Mouse (Mus musculus) heart, embryonic 12.5 days (tissue): ENCODE results near the gene Dysf. TPM values are rescaled to one million over a fixed set of nuclear protein-coding genes. Genes with fewer than 3 reads are reported as not detected.
A peak's percentile ranks its signal among the peaks of the same experiment; 100 is the strongest.

Experiments used
- ATAC-seq: fragments of 200-750 bp; cut with Nextera tagmentation; 2 replicates; pipeline ENCODE4 v1.8.0; 2017; ENCODE audit warnings: moderate TSS enrichment, moderate library complexity; ENCODE audit not compliant: insufficient number of reproducible peaks, low FRiP score
- H3K27ac ChIP-seq: fragments of 300-500 bp; sonication (generic); 2 replicates; pipeline ENCODE4 v1.5.1; 2016; ENCODE audit warnings: mild to moderate bottlenecking, moderate library complexity; ENCODE audit not compliant: poor library complexity, severe bottlenecking
- H3K27me3 ChIP-seq: fragments of 300-500 bp; sonication (generic); replicated peaks from 2 replicates; pipeline ENCODE4 v1.6.1; 2016; ENCODE audit warnings: mild to moderate bottlenecking, moderate library complexity
- H3K36me3 ChIP-seq: fragments of 300-500 bp; sonication (generic); 2 replicates; pipeline ENCODE4 v1.6.1; 2016; ENCODE audit warnings: mild to moderate bottlenecking, moderate library complexity
- H3K4me1 ChIP-seq: fragments of 300-500 bp; sonication (generic); replicated peaks from 2 replicates; pipeline ENCODE4 v1.6.1; 2016; ENCODE audit warnings: mild to moderate bottlenecking
- H3K4me2 ChIP-seq: fragments of 300-500 bp; sonication (generic); 2 replicates; pipeline ENCODE4 v1.6.1; 2016; ENCODE audit warnings: mild to moderate bottlenecking, moderate library complexity
- H3K4me3 ChIP-seq: fragments of 300-500 bp; sonication (generic); 2 replicates; pipeline ENCODE4 v1.5.1; 2016; ENCODE audit warnings: mild to moderate bottlenecking
- H3K9ac ChIP-seq: fragments of 300-500 bp; sonication (generic); 2 replicates; pipeline ENCODE4 v1.6.1; 2016; ENCODE audit warnings: mild to moderate bottlenecking, moderate library complexity
- H3K9me3 ChIP-seq: fragments of 300-500 bp; sonication (generic); replicated peaks from 2 replicates; pipeline ENCODE4 v1.6.1; 2016; ENCODE audit warnings: mild to moderate bottlenecking, moderate library complexity
- WGBS: fragments of 180-500 bp; shearing (Covaris S2); methylation state at CpG from one replicate; pipeline ENCODE4 v1.1.7; 2016; 5-methylcytosine and 5-hydroxymethylcytosine counted together
- polyA plus RNA-seq: library from polyadenylated mRNA; unstranded; fragments of >200 nt; fragmentation: Nextera tagmentation; extraction: Ambion mirVana; gene quantifications from 2 replicates; pipeline ENCODE4 v1.2.1, GENCODE M21; 2016

Dysf gene
- polyA plus RNA-seq, 1 experiment from 2014 or later: 17.6 TPM

DNA sequence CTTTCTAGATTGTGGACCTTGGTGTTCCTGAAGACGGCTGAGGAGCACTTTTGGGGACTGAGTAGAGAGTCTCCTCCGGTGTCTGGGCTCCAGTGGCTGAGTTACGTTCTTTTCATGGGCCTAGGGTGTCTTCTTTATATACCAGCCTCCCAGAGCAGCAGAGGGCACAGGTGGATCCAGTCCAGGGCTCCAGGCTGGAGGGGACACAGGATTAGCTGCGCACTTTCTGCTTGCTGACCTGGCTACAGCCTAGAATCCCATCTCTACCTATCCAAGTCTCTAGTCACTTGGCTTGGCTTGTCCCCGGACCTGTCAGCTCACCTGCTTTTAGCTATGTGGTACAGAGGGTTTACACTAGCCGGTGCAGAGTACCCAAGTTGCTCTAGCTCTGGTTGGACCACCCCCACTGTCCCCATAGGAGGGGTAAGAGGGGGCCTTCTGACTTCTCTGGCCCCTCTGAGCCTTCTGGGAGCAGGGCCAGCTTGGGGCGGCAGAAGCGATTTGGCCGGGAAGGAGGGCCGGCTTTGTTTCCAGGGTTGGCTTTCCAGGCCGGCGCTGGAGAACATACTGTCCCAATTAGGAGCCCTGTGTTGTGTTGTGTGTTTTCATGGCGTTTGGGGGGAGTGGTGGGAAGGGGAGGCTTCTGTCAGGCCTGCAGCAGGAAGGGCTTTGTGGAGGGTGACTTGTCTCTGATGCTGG is 201.5 kb downstream of the Dysf start:
- no peak for ATAC-seq
- no peak overlapping the region for H3K4me3 ChIP-seq
- no peaks in the 10 kb centered on the region; the same call in 1 of the 2 replicates for H3K9me3 ChIP-seq
- no peak overlapping the region for H3K9ac ChIP-seq
- H3K4me2 ChIP-seq: no peak overlapping the region
- H3K27me3 ChIP-seq: no peaks in the 10 kb centered on the region
- H3K36me3 ChIP-seq: peaks cover 32% of the 10 kb centered on the region
- H3K27ac ChIP-seq: no peak overlapping the region
- H3K4me1 ChIP-seq: peaks cover 7% of the 10 kb centered on the region
- 84% methylated on average over 13 of the region's 13 CpGs for WGBS

DNA sequence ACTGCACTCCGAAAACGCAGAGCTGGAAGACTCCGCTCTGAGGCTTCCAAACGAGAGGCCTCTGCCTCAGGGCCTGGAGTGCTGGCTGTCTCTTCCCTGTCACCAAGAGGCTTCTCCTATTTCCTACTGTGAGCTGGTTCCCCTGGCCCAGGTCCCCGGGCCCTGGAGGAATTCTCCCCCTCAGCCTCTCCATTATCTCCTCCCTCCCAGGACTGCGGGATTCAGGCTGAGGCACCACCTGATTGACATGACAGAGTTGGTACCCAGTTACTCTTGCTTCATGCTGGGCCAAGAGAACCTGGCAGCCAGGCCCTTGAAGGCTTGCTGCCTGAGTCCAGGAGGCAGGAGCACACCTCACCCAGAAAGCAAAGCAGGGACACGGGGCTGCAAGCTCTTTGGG is 203.1 kb downstream of the Dysf start:
- Histone ChIP-seq H3K27me3 (no peaks in the 10 kb centered on the region), H3K27ac (no peak overlapping the region), H3K36me3 (peaks cover 18% of the 10 kb centered on the region), H3K4me1 (peaks cover 7% of the 10 kb centered on the region), H3K4me2 (no peak overlapping the region), H3K9me3 (no peaks in the 10 kb centered on the region; the same call in 1 of the 2 replicates), H3K4me3 (no peak overlapping the region), H3K9ac (no peak overlapping the region)
- WGBS: 53% methylated on average over 7 of the region's 7 CpGs
- ATAC-seq: no peak

DNA sequence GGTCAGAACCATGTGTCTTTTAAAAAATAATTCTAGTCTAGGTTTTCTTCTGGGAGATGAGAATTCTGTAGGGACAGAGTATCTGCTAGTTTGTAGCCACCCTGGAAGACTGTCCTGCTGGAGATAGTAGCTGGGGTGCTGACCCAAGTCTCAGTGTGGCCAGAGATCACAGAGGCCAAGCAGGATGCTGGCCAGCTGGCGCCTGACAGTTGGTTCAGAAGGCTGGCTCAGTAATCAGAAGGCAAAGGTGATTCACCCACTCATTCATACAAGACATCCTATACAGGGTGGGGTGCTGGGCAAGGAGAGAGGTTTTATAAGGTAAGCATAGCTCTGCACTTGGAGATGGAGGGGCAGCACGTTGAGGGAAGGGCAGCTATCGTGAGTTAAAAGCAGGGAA is 204.7 kb downstream of the Dysf start:
- Histone ChIP-seq H3K9ac (no peak overlapping the region), H3K4me1 (peaks cover 7% of the 10 kb centered on the region), H3K4me2 (no peak overlapping the region), H3K4me3 (no peak overlapping the region), H3K27me3 (no peaks in the 10 kb centered on the region), H3K27ac (no peak overlapping the region), H3K36me3 (0 out of 2 replicates have a peak, but pooled peaks cover 3% of the 10 kb centered on the region), H3K9me3 (no peaks in the 10 kb centered on the region)
- no peak for ATAC-seq
- WGBS: 46% methylated on average over 3 of the region's 3 CpGs

DNA sequence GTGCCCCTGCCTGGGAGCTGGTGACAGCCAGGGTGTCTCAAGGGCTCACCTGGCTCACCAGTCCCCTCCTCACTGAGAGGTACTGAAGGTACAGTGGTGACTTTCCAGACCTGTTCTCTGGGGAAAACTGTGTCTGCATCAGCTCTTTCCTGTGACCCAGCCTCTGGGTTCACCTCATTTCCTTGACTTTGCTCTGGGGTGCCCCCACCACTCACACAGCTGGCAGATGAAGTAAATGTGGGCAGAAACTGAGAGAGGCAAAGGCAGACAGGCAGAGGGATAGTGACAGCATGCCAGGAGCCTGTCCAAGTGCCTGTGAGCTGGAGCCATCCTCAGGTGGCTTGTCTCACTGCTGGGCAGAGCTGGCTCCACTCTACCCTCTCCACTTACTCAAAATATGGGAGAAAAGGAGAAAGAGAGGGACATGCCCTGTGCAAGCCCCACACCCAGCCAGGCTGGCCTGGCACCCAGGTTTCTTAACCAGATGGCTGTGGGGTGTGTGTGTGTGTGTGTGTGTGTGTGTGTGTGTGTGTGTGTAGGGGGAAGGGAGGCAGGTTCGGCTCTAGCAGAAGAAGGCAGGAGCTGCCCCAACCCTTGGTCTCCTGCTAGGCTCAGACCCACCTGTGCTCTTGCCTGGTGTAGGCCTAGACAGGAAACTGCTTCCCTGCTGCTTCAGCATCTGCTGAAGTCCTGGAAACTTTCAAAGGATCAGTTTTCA is 209.0 kb downstream of the Dysf start:
- Histone ChIP-seq H3K36me3 (no peaks in the 10 kb centered on the region), H3K27me3 (no peaks in the 10 kb centered on the region), H3K9me3 (no peaks in the 10 kb centered on the region), H3K4me2 (no peak overlapping the region), H3K4me1 (peaks cover 13% of the 10 kb centered on the region), H3K27ac (no peak overlapping the region), H3K9ac (no peak overlapping the region), H3K4me3 (no peak overlapping the region)
- no peak for ATAC-seq
- WGBS: no CpG with 5 or more reads among the region's 1 CpGs

DNA sequence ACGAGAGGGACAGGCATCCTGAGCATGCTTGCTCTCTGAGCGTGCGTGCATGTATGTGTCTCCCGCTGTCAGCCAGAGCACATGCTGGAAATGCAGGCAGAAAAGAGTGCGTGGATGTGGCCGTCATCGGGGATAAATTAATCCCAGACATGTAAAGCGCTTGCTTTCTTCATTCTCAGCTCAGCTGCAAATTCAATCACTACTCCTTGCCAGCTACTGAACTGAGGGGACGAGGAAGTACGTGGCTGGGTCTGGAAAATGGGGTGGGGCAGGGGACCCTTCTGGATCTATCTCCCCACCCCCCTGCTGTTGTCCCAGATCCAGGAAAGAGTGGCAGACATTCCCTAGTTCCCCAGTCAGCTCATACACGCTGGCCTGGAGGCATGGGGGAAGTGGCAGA is 210.7 kb downstream of the Dysf start:
- no peak for ATAC-seq
- H3K9ac ChIP-seq: no peak overlapping the region
- H3K27ac ChIP-seq: 0 out of 2 replicates have a peak overlapping the region, but pooled peaks have one; percentile 4
- H3K4me1 ChIP-seq: peaks cover 13% of the 10 kb centered on the region
- no peaks in the 10 kb centered on the region for H3K9me3 ChIP-seq
- no peaks in the 10 kb centered on the region for H3K36me3 ChIP-seq
- WGBS: 58% methylated on average over 11 of the region's 11 CpGs
- no peaks in the 10 kb centered on the region for H3K27me3 ChIP-seq
- no peak overlapping the region for H3K4me3 ChIP-seq
- H3K4me2 ChIP-seq: no peak overlapping the region

DNA sequence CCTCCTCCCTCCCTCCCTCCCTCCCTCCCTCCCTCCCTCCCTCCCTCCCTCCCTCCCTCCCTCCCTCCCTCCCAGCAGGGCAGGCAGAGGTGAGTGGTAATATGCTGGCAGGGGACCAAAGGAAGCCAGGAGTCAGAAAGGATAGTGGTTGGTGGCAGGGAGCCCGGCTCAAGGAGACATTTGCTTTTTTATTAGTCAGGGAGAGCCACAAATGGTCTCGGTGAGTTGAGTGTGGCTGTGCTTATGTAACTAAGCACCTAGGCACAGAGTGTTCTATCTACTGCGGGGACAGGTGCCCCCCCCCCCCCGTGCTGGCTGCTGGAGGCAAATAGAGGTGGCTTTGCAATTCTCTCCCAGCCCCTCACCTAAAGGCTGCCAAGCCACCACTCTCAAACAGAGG is 216.5 kb downstream of the Dysf start:
- ATAC-seq: no peak
- Histone ChIP-seq H3K9ac (no peak overlapping the region), H3K27ac (peak overlapping the region; percentile 75; the same call in 1 of the 2 replicates), H3K4me1 (peaks cover 47% of the 10 kb centered on the region), H3K27me3 (peaks cover 9% of the 10 kb centered on the region; the same call in 1 of the 2 replicates), H3K4me3 (no peak overlapping the region), H3K4me2 (no peak overlapping the region), H3K9me3 (no peaks in the 10 kb centered on the region), H3K36me3 (no peaks in the 10 kb centered on the region)
- 24% methylated on average over 4 of the region's 4 CpGs for WGBS

DNA sequence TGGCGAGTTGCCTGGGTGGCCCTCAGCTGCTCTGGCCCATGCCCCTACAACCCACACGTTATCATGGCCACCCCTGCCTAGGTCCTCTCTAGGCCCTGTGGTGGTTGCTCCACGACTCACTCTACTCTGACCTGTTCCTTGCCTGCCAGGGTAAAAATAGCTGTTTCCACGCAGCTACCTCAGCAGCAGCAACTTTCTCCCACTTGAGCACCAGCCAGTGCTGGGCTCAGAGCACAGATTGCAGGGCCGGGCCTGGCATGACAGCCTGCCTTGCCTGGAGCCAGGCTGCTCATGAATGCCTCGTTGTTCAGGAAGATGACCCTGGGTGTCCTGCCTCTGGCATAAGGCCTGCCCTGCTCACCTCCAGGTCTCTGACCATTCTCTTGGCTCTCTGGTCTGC is 217.2 kb downstream of the Dysf start:
- no peaks in the 10 kb centered on the region for H3K9me3 ChIP-seq
- peak overlapping the region; percentile 75 for H3K27ac ChIP-seq
- H3K4me1 ChIP-seq: peaks cover 52% of the 10 kb centered on the region
- H3K27me3 ChIP-seq: peaks cover 10% of the 10 kb centered on the region; the same call in 1 of the 2 replicates
- no peak overlapping the region; the same call in 1 of the 2 replicates for H3K9ac ChIP-seq
- no peaks in the 10 kb centered on the region for H3K36me3 ChIP-seq
- ATAC-seq: peak; percentile 7; the same call in 1 of the 2 replicates
- H3K4me2 ChIP-seq: no peak overlapping the region
- whole genome bisulfite sequencing: 16% methylated on average over 6 of the region's 6 CpGs
- H3K4me3 ChIP-seq: no peak overlapping the region

DNA sequence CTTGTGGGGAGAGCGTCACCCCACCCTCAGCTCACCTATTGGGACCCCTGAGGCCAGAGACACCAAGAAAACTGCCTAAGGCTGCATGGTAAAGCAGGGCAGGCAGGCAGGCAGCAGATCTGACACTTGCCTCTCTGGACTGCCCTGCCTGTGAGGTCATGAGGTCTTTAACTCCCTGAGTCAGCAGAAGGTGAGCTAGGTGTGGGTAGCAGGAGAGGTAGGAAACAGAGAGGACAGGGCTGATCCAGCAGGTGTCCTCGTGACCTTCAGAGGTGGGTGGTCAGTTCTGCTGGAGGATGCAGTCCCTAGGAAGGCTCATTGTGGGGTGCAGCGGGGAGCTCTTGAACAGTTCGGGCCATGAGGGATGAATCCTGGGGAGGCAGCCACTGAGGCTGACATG is 219.8 kb downstream of the Dysf start:
- Histone ChIP-seq H3K9ac (no peak overlapping the region), H3K27me3 (peaks cover 10% of the 10 kb centered on the region; the same call in 1 of the 2 replicates), H3K4me2 (no peak overlapping the region), H3K9me3 (no peaks in the 10 kb centered on the region), H3K36me3 (no peaks in the 10 kb centered on the region), H3K4me1 (peaks cover 73% of the 10 kb centered on the region), H3K4me3 (no peak overlapping the region), H3K27ac (no peak overlapping the region)
- WGBS: 87% methylated on average over 4 of the region's 4 CpGs
- no peak for ATAC-seq

DNA sequence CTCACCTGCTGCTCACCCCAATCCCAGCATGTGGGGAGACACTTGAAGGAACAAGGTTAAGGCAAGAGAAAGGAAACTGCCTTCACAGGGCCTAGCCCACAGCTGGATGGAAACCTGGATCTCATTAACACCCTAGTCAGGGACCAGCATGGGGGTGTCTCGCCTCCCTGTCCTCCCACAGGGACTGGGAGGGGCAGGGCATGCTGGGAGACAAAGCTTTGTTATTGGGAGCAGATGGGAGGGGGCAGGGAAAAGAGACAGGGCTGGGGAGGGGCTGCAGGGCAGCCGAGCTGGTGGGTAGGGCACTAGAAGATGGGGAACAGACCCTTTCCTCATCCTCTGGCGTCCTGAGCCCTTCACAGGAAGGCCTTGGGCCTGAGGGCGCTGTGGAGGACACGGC is 220.4 kb downstream of the Dysf start:
- H3K27ac ChIP-seq: no peak overlapping the region
- H3K4me1 ChIP-seq: peaks cover 77% of the 10 kb centered on the region
- H3K9ac ChIP-seq: no peak overlapping the region

DNA sequence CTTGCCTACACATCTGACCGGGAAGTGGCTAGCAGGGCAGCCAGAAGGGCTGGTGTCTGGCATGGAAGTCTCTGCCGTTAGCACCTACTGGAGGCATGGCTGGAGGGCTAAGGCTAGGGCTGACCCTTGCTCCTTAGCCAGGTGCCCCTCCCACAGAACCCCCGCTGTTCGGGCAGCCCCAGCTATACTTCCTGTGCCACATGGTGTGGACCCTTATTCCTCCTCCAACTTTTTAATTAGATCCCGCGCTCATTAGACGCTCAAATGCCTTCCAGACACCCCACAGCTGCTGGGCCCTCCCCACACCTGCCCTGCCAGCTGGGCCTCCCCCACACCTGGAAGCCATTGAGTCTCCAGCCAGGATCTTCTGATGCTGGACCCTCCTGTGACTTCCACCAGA is 221.3 kb downstream of the Dysf start:
- 64% methylated on average over 7 of the region's 7 CpGs for WGBS
- Histone ChIP-seq H3K27me3 (peaks cover 10% of the 10 kb centered on the region; the same call in 1 of the 2 replicates), H3K9me3 (no peaks in the 10 kb centered on the region), H3K4me1 (peaks cover 80% of the 10 kb centered on the region), H3K36me3 (no peaks in the 10 kb centered on the region), H3K4me3 (no peak overlapping the region), H3K27ac (no peak overlapping the region), H3K9ac (no peak overlapping the region), H3K4me2 (no peak overlapping the region)
- no peak for ATAC-seq

More for the DNA sequence above, 220.4 kb downstream of the Dysf start:
- no peaks in the 10 kb centered on the region for H3K9me3 ChIP-seq
- no peak for ATAC-seq
- H3K27me3 ChIP-seq: peaks cover 10% of the 10 kb centered on the region; the same call in 1 of the 2 replicates
- H3K4me2 ChIP-seq: no peak overlapping the region
- WGBS: 43% methylated on average over 5 of the region's 5 CpGs
- no peaks in the 10 kb centered on the region for H3K36me3 ChIP-seq
- H3K4me3 ChIP-seq: no peak overlapping the region

DNA sequence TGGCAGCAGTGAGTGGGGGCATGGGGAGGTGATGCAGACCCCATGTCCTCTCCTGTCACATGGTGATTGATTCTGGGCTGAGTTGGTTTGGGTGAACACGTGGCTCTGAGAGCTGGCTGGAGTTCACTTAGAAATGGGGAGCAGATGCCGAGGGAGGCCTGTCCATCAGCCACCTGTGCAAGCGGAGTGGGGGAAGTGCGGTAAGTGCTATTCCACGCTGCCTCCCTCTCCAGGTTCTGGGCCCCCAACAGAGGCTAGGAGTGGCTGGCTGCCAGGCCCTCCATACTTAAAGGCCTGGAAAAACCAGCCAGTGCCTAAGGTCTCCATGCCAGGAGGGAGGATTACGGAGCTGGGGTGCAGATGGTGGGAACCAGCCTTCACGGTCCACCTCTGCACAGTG is 222.7 kb downstream of the Dysf start:
- peaks cover 67% of the 10 kb centered on the region for H3K4me1 ChIP-seq
- no peak for ATAC-seq

More for the DNA sequence above, 222.7 kb downstream of the Dysf start:
- H3K27me3 ChIP-seq: peaks cover 10% of the 10 kb centered on the region; the same call in 1 of the 2 replicates
- H3K4me3 ChIP-seq: no peak overlapping the region
- H3K27ac ChIP-seq: no peak overlapping the region
- WGBS: 68% methylated on average over 7 of the region's 7 CpGs
- H3K4me2 ChIP-seq: no peak overlapping the region
- H3K9ac ChIP-seq: no peak overlapping the region
- H3K36me3 ChIP-seq: no peaks in the 10 kb centered on the region
- H3K9me3 ChIP-seq: no peaks in the 10 kb centered on the region
